Mouse (Mus musculus): ENCODE results near the gene Fbxo46.

Fbxo46 gene

DNA sequence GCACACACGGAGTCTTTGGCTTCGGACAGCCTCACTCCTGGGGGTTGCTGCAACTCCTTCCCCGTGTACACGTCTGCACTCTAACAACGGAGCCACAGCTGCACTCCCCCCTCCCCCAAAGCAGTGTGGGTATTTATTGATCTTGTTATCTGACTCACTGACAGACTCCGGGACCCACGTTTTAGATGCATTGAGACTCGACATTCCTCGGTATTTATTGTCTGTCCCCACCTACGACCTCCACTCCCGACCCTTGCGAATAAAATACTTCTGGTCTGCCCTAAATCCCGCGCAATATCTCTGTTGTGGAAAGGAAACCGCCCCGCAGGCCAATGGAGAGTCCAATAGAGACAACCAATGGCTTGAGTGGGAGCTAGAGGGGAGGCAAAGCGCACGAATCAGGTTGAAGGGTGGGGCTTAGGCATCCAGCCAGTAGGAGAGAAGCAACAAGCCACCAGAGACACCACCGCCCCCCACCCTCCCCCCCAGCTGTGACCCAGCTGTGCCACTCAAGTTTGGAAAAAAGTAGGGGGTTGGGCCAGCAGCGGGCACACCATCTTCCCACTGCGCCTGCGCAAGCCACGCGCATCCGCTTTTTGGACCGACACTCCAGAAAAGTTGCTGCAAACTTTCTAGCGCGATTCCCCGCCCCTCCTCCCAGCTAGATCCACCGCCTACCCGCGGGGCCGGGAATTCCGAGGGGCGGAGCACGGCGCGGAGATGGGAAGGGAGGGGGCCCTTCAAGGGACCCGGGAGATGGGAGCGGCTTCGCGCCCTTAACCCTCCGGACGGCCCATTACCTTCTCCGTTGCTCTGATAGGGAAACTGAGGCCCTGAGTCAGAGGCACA is 25.9 kb upstream of the Fbxo46 start:
- peak; percentile 98 for DNase-seq (ENCODE audit: low spot score)

DNA sequence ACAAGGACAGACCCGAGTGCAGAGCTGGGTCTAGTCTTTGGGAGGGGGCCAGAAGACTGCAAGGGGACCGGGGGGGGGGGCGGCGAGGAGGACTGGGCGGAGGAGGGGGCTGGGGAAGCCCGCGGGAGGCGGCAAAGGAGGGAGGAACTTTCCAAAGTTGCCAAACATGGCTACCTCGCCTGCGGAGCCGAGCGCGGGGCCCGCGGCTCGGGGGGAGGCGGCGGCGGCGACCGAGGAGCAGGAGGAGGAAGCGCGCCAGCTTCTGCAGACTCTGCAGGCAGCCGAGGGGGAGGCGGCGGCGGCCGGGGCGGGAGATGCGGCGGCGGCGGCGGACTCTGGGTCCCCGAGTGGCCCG is 25.2 kb upstream of the Fbxo46 start, which contains the start of gene Six5:
Six5 (plus strand) TSS at position 124 of the 355 bp plus-strand sequence.
- peak; percentile 79 for DNase-seq (ENCODE audit: low spot score)

DNA sequence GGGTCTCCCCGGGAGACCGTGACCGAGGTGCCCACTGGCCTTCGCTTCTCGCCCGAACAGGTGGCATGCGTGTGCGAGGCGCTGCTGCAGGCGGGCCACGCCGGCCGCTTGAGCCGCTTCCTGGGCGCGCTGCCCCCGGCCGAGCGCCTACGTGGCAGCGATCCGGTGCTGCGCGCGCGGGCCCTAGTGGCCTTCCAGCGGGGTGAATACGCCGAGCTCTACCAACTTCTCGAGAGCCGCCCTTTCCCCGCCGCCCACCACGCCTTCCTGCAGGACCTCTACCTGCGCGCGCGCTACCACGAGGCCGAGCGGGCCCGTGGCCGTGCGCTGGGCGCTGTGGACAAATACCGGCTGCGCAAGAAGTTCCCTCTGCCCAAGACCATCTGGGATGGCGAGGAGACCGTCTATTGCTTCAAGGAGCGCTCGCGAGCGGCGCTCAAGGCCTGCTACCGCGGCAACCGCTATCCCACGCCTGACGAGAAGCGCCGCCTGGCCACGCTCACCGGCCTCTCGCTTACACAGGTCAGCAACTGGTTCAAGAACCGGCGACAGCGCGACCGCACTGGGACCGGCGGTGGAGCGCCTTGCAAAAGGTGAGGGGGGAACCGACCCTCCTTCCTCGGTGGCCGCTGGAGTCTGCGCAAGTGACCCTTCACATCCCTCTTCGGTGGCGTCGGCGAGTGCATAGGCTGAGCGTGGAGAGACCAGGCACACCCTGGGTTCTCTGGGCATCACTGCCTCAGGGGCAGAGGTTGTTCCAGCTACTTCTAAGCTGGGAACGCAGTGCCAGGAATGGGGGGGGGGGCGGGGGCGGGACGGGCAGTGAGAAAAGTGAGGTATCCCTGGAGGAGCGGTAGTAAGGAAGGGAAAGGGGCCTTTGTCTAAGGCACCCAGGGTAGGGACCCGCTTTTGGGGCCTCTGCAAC is 24.6 kb upstream of the Fbxo46 start:
- DNase-seq (ENCODE audit: low spot score): peak; percentile 79

DNA sequence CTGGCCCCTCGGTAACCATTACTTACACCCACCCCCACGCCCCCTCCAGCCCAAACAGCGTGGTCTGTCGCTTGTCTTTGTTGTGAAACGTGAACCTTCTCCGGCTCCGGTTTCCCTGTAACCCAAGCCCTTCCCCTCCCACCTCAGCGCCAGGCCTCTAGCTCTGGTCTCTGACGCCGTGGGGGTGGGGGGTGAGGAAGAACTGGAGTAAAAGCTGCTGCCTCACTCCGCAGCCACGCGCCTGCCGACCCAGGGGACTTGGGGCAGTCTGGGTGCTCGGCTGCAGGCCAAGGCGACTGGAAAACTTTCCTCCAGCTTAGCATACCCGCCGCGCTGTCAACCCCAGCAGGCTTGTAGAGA is 23.9 kb upstream of the Fbxo46 start:
- DNase-seq (ENCODE audit: low spot score): peak; percentile 83

DNA sequence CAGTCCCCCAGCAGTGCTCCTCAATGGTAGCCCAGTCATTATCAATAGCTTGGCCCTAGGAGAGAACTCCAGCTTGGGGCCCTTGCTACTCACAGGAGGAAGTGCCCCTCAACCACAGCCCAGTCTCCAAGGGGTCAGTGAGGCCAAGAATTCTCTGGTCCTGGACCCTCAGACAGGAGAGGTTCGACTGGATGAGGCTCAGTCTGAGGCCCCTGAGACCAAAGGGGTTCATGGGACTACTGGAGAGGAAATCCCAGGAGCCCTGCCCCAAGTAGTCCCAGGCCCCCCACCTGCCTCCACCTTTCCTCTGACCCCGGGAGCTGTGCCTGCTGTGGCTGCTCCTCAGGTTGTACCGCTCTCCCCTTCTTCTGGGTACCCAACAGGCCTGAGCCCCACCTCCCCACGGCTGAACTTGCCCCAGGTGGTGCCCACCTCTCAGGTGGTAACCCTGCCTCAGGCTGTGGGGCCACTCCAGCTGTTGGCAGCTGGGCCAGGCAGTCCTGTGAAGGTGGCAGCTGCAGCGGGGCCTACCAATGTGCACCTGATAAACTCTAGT is 23.2 kb upstream of the Fbxo46 start:
- no peak for DNase-seq (ENCODE audit: low spot score)

DNA sequence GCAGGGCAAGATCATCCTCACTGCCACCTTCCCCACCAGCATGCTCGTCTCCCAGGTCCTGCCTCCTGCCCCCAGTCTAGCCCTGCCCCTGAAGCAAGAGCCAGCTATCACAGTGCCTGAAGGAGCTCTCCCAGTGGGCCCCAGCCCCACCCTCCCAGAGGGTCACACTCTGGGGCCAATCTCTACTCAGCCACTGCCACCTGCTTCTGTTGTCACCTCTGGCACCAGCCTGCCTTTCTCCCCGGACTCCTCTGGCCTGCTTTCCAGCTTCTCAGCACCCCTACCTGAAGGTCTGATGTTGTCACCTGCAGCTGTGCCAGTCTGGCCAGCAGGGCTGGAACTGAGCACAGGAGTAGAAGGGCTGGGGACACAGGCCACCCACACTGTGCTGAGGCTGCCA is 22.4 kb upstream of the Fbxo46 start:
- no peak for DNase-seq (ENCODE audit: low spot score)

DNA sequence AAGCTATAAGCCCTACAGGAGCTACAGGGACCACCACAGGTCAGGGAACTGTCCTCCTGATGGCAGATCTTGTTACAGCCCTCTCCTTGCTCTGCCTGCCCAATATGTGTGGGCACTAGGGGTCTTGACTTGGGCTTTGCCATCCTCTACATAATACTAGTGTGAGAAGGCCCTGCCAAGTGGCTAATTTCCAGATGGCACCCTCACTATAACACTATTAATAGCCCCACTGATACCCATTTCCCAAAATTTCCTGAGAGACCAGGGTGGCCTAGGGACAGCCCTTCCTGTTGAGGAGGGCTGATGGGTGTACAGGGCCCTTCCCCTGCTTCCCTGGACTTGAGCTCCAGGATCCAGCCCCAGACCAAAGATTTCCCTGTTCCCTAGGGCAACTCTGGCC is 21.8 kb upstream of the Fbxo46 start:
- DNase-seq (ENCODE audit: low spot score): no peak

DNA sequence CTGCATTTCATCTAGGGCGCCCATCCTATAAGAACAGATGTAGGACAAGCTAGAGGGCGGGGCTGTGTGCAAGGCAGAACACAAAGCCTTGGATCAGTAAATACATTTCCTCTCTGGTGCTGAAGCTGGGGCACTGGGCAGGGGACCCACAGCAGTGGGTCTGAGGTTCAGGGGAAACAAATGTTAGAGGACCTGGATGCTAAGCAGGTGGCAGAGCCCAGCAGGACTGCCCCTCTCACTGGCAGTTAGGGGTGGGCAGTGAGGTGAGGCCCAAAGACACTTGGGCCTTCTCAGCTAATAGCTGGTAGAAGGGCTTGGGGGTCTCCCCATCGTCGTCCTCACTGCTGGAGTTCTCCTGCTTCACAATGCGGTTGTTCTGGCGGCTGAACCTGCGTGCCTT is 20.8 kb upstream of the Fbxo46 start:
- DNase-seq (ENCODE audit: low spot score): no peak

DNA sequence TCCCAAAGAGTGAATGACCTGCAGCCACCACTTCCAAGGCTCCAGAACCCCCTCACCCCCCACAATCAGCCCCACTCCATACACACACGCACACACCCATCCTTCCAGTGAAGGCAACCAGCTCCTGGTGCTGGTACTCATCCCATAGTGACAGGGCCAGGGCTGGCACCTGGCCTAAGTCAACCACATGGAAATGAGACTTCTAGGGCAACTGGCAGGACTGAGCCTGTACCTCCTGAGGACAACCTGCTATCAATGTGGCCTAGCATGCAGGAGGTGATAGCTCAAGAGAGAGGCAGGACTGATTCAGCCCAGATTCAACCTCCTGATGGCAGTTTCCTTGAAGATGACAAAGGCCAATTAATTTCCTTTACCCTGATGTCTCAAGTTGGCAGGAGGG is 19.4 kb upstream of the Fbxo46 start:
- no peak for DNase-seq (ENCODE audit: low spot score)

DNA sequence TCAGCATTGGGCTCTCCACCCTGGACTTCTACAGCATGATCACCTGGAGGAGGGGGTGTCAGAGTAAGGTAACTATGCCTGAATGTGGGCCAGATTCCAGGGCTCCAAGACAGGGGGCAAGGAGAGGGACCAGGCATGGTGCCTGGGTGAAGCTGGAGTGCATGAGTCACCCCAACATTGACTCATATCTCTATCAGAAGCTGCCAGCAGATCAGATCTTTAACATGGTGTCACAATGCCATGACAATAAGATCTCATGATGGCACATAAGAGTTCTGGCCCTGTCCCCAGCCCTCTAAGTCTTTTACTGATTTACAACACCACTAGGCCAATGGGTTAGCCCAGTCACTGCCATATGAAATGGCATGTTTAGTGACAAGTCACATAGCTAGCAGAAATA is 15.9 kb upstream of the Fbxo46 start:
- no peak for DNase-seq (ENCODE audit: low spot score)

DNA sequence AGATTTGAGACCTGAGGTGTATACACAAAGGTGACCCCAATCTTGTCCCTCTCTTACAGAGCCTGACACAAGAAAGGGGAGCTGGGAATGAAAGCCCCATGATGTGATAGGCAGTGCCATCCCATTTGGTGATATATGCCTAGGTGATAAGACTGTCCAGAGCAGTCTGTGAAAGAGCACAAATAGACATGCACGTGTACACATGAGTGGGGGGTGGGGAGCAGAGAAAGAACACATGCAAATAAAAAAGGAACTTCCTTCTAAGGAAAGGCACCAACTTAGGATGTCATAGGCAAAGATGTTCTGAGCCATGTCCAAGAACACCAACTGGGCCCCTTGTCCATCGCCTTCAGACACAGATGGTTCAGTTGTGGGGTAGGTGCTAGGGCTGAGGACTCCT is 15.2 kb upstream of the Fbxo46 start:
- no peak for DNase-seq (ENCODE audit: low spot score)

DNA sequence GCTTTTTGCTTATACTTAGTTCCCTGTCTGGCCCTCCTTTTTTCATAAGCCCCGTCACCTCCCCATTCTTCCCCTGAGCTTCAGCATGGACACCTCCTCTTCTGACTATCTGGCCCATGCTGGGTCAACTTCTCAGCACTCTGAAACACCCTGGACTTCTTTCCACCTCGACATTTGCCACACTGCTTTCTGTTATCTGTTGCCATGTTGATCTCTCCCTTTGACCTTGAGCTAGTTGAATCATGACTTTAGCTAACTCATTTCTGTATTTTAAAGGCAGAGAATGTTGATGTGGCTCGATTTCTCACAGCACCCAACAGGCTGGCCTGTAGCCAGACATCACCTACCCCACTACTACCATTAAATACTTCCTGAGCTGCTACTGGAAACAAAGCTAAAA is 12.2 kb upstream of the Fbxo46 start:
- no peak for DNase-seq (ENCODE audit: low spot score)

DNA sequence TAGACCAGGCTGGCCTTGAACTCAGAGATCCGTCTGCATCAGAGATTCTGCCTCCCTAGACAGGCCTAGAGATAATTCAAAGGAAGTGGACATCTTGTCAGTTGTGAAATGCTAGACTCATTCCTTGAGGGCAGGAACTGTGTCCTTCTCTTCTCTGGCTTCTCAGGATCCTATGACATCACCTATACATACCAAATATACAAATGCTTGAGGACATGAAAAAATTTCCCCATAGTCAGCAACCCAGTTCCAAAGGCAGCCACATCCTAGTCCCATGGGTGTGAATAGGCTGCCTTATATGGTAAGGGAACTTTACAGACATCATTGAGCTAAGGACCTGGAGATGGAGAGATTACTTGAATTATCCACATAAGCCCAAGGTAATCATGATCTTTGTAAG is 10.1 kb upstream of the Fbxo46 start:
- no peak for DNase-seq (ENCODE audit: low spot score)

DNA sequence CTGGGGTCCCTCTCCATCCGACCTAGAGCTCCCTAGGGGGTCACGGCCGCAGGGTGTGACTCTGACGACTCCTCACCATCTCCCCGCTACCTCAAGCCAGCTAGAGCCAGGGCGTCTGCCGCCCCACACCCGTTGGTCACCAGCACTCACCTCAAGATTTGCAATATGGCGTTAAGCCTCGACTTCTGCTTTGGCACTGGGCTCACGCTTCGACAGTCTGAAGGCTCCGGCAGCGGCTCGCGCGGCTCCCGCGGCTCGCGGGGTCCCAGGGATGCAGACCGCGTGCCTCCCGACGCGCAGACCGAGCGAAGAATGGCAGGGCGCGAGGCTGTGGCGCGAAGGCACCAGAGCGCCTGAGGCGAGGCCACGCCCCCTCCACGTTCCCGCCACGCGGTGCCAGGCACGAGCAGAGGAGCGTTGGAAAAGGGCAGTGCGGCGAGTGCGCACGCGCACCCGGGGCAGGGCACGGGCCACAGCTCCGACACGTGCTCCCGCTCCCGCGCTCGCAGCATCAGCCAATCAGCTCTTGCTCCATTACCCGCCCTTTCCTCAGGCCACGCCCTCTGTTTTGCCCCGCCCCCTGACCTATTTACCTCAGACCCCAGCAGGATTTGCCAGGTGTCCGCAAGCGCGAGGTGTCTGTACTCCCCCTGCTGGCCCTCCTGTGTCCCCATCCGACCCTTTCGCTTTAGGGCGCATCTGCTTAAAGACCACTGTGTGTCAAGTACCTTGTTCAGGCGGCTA is 1.5 kb upstream of the Fbxo46 start, which contains the start of gene Gm4969:
Gm4969 (minus strand) TSS at position 341 of the 744 bp plus-strand sequence.
- peak; percentile 92 for DNase-seq (ENCODE audit: low spot score)

DNA sequence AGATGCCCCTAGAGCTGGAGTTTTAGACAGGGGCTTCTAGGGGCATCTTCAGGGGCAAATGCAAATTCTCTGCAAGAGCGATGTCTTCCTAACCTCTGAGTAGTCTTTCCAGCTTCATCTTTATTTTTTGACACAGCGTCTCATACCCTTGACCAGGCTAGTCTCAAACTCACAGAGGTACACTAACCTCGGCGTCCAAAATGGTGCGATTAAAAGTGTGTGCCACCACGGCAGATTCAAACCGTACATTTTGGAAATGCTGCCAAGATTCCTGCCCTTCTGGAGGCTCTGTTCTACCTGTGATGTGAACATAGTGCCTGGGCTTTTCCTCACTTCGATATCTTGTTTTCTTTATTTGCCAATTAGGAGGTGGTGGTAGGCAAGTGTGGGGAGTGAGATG is 576 bp upstream of the Fbxo46 start:
- no peak for DNase-seq (ENCODE audit: low spot score)

DNA sequence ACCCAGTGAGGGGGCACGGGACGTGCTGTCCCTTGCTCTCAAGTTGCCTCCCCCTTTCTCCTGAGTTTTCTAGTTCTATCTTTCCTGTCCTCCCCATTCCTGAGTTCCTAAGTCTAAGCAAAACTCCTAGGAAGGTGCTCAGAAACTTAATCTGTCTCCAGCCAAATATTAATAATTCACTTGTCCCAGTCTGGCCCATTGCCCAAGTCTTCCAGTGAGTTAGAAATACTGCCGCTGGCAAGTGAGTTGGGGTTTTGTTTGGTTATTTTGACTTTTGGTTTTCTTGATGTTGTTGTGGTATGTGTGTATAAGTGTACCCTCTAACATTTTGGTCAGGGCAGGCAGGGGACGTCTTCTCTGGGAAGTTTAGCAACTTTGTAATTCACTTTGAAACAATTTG is 2.0 kb downstream of the Fbxo46 start:
- no peak for DNase-seq (ENCODE audit: low spot score)

DNA sequence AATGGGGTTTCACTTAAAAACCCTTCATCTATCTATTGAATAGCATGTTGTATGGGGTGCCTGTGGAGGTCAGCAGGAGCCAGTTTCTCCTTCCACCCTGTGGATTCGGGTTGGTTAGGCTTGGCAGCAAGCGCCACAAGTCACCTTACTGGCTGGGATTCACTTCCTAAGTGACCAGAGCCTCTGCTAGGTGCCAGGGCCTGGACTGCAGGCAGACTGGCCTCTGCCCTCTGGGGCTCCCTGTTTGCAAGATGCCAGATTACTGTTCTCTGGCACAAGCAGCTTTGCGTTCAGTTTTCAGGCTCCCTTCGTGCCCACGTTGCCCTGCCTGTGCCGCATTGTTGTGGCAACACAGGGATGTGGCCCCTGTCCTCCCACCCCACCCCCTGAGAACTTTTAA is 5.1 kb downstream of the Fbxo46 start:
- no peak for DNase-seq (ENCODE audit: low spot score)

DNA sequence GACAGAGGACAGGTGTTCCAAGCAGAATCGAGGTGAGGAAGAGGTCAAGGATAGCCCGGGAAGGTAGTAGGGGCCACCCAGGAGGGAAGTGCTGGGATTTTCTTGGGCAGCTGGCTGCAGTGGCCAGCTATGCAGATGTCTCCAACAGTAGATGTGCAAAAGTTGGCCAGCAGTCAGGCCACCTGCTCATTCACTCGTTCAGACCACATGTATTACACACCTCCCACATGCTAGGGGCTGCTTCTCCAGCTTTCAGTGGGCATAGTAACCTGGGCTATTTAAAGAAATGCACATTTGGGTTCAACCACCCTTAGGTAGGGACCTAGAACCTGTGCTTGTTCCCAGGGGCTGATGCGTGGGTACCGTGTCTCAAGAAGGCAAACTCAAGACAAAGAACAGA is 8.1 kb downstream of the Fbxo46 start:
- DNase-seq (ENCODE audit: low spot score): no peak

DNA sequence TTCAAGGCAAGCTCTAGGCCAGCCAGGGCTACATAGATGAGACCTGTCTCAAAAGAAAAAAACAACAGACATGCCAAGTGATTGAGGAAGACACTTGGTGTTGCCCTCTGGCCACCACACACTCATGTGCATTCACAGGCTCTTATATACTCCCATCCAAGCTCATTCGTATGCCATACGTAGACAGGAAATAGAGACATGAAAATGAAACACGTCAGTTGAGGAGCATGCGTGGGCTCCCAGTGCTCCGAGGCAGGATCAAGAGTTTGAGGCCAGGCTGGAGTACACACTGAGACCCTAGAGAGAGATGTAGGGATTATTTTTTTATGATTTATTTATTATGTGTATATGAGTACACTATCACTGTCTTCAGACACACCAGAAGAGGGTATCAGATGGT is 9.7 kb downstream of the Fbxo46 start:
- DNase-seq (ENCODE audit: low spot score): no peak

DNA sequence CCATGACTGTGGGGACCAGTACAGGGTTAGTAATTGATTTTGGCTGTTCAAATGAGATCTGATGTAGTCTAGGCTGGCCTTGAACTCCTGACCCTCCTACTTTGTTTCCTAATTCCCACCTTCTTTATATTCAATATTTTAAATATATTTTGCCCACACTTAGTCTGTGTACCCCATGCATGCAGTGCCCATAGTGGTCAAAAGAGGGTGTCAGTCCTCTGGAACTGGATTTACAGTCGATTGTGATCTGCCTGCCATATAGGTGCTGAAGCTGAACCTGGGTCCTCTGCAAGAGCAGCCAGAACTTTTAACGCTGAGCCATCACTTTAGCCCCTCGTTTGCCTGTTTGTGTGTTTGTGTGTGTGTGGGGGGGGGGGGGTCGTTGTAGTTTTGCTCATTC is 11.0 kb downstream of the Fbxo46 start:
- no peak for DNase-seq (ENCODE audit: low spot score)

DNA sequence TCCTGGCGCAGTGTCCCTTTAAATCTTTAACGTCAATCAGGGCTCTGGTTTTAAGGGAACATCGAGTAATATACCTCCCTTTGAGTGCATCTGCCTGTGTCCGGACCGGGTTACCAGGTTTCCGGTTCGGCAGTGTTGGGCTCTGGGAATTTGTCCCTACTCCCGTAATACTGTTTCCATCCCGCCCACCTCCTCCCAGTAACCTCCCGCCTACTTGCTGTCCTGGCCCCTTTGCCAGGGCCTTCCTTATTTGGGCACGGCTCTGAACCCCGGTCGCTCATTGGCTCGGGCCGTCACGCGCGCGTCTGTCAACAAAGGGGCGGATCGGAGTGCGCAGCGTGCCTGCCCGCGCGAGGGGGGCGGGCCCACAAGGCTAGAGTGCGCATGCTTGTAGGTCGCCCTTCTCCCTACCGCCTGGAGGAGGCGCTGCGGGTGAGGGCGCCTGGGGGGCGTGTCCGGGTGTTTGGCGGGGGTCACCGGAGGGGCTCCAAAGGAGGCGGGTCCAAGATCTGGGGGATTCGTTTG is 11.7 kb downstream of the Fbxo46 start:
- peak; percentile 97 for DNase-seq (ENCODE audit: low spot score)

DNA sequence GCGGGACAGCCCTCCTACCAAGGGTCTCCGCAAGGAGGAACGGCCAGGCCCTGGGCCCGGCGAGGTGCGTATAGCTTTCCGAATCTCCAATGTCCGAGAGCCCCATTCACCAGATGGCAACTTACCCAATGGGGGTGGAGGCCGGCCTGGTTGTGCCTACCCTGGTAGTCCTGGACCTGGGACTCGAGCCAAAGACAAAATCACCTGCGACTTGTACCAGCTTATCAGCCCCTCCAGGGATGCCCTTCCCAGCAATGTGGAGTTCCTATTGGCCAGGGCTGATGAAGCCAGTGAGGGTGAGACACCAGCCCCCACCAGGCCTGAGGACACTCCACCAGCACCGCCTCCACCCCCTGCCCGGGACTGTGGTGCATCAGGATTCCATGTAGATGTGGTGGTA is 16.5 kb downstream of the Fbxo46 start:
- DNase-seq (ENCODE audit: low spot score): no peak
